Mouse (Mus musculus) heart, adult 18-20 months (tissue): ENCODE measurements at regions not wholly inside any gene's neighbourhood (a gene's known extent, or its start where the extent isn't known, plus 50 kb on each side); places are given as distances from the start of the nearest gene placed in this dataset.

Experiments
- DNase-seq, 2 experiments: peaks; one replicate each; pipeline ENCODE4 v3.0.0; 2021 to 2022; ENCODE audit warnings: mixed read lengths in 1 of 2
- microRNA-seq, 2 experiments: library from miRNA; unstranded; fragments of <30 nt; microRNA quantifications; one replicate each; pipeline ENCODE4 v1.2.0; 2022

GRCm38 (mm10) chr7:139741246-139741903, 57.8 kb upstream of the Cfap46 start:
- no peak for DNase-seq

GRCm38 (mm10) chr7:139746803-139747202, 63.2 kb upstream of the Cfap46 start:
- DNase-seq: peak; percentile 5 to 27

GRCm38 (mm10) chr7:139747290-139748067, 63.9 kb upstream of the Cfap46 start:
- DNase-seq: no peak

GRCm38 (mm10) chr7:139755004-139755403, 71.4 kb upstream of the Cfap46 start:
- DNase-seq: no peak

GRCm38 (mm10) chr7:139762522-139762921, 71.5 kb upstream of the Adgra1 start:
- DNase-seq: peak; percentile 15 to 18

GRCm38 (mm10) chr7:139763241-139763640, 70.7 kb upstream of the Adgra1 start:
- peak; percentile 4 for DNase-seq

- no peak for DNase-seq
These were observed 67.7 kb upstream of the Adgra1 start for GRCm38 (mm10) chr7:139766296-139766695.

GRCm38 (mm10) chr7:139769167-139769566, 64.8 kb upstream of the Adgra1 start:
- no peak for DNase-seq

GRCm38 (mm10) chr7:139777243-139777642, 56.7 kb upstream of the Adgra1 start:
- DNase-seq: no peak

- no peak for DNase-seq
These were observed 54.1 kb upstream of the Adgra1 start for GRCm38 (mm10) chr7:139779876-139780275.

GRCm38 (mm10) chr7:139781513-139781912, 52.5 kb upstream of the Adgra1 start:
- DNase-seq: no peak

Small RNA genes lying in the stretch of these regions (microRNA-seq; reads per million reads assigned to microRNA genes)
- gene Mir6401: 0 reads per million in 2 experiments
